Mouse (Mus musculus) cerebellum, postnatal 4 days (tissue): Measurements from ENCODE around the gene Trim11.

Source experiments
- DNase-seq, 2 experiments: peaks; one replicate each; pipeline ENCODE4 v3.0.0; 2022; ENCODE audit warnings: low spot score in 2 of 2, mixed read lengths in 1 of 2

Trim11 gene

GRCm38 (mm10) chr11:58980381-58980990 lies 2.6 kb downstream of the Trim11 start:
- DNase-seq = no peak

DNA sequence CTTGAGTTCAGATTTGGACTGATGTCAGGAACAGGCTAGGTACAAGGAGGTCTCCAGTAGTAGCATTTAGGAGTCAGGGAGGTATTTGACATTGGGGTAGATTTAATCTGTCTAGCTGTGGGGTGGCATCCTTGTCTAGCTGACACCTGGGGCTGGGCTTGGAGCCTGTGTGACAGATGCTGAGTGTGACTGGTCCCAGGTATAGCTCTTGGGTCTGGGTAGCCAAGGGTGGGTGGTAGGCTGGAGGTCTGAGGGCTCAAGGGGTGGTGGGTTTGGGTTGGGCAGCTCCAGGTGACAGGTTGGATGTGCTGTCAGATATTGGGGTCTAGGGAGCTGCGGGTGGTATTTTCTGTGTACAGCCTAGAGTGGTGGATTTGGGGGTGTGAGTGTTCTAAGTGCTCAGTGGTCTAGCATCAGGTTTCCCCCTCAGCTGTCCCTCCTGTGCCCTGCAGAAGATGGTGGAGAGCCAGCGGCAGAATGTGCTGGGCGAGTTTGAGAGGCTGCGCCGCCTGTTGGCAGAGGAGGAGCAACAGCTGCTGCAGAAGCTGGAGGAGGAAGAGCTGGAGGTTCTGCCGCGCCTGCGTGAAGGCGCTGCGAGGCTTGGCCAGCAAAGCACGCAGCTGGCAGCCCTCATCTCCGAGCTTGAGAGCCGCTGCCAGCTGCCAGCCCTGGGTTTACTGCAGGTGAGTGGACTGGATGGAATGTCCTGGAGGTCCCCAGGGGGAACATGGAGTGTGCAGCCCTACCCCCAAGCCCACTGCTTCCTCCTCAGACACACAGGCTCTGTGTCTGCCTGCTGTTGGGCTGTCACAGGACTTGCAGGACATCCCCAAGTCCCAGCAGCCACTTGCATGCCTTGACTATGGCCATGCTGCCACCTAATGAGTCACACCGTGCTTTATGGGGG lies 3.9 kb downstream of the Trim11 start:
- peak in 1 of 2 experiments; percentile 65 for DNase-seq

DNA sequence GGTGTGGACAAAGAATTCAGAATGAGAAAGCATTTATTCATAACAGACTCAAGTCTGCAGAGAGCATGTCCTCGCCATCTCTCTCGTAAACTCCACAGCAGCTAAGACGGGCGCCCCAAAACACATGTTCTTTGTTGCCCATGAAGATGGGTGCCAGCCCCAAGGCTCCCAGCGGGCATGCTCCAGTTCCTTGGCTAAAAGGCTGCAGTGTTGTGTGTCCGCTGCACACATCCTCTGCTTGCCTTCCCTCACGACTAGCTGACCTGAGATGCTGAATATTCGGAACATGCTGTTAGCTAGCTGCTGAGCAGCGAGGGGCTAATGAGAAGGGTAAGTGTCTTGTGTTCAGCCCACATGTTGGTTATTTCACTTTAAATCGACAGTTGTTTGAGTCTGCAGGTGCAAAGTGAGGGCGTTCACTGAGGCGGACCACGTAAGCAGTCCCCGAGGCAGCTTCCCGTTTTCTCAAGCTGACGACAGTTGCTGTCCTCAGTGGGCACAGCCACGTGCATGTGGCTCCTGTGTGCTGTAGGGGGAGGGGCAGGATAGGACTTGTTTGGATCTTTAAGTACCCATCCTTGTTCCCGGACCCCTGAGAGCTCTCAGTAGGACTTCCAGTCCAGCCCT lies 4.7 kb downstream of the Trim11 start:
- DNase-seq = no peak

DNA sequence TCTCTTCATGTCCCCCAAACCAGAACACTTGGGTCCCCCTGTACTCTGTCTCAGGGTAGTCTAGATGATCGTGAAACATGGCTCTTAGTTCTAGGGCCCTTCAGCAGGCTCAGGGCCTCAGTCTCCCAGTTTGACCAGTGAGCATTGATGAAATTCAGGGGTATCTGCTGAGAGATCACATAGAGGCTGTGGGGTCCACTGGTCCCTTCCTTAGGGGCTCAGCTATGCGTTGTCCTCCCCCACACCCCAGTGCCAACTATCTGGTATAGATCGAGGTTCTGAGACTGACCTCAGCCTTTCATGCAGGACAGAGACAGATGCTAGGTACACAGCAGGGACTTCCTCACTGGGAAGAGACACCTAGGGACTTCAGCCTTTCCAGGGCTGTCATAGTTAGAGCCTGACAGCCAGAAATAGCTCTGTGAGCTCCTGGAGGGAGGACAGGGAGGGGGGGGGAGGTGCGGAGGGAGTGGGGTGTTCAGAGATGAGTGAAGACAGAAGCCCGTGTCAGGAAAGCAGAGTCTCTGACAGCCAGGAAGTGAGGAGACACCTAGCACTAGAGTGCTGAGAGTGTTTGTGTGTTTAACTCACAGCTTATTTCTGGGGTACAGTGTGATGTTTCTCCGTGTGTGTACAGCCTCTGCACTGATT lies 5.9 kb downstream of the Trim11 start:
- no peak for DNase-seq

- no peak for DNase-seq
Measured at GRCm38 (mm10) chr11:58984657-58985056, 6.8 kb downstream of the Trim11 start.

- no peak for DNase-seq
Measured at GRCm38 (mm10) chr11:58985299-58985917, 7.5 kb downstream of the Trim11 start.

GRCm38 (mm10) chr11:58989166-58989565 lies 11.3 kb downstream of the Trim11 start:
- DNase-seq = no peak

DNA sequence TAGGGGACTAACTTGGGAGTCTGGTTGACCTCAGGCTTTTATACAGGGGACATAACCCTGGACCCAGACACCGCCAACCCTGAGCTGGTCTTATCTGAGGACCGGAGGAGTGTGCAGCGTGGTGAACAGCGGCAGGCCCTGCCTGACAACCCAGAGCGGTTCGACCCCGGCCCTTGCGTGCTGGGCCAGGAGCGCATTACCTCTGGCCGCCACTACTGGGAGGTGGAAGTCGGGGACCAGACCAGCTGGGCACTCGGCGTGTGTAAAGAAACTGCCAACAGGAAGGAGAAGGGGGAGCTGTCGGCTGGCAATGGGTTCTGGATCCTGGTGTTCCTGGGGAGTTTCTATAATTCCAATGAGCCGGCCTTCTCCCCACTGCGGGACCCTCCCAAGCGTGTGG lies 12.2 kb downstream of the Trim11 start:
- DNase-seq = no peak

GRCm38 (mm10) chr11:58990794-58991193 lies 12.9 kb downstream of the Trim11 start:
- no peak for DNase-seq

DNA sequence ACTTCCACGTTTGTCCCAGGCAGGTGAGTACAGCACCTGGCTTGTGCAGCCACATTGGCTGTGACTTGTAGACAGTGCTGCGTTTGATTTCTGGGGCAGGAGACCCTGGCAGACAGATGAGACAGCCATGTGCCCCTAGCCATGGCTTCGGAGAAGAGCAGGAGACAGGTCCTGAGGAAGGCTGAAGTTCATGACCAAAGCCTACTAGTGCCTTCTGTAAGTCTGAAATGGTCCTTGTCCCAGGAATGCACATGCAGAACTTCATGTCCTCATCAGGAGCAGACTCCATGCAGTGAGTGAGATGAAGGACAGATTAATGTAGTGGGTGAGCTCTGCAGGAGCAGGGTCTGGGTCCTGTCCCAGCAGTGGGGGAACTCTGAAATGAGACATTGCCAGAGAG lies 14.0 kb downstream of the Trim11 start:
- DNase-seq = no peak

GRCm38 (mm10) chr11:58993091-58993670 lies 15.3 kb downstream of the Trim11 start:
- DNase-seq = no peak

- peak in 1 of 2 experiments; percentile 40 for DNase-seq
Measured at GRCm38 (mm10) chr11:58994337-58994826, 16.5 kb downstream of the Trim11 start.

- DNase-seq = no peak
Measured at GRCm38 (mm10) chr11:58995061-58995806, 17.3 kb downstream of the Trim11 start.

DNA sequence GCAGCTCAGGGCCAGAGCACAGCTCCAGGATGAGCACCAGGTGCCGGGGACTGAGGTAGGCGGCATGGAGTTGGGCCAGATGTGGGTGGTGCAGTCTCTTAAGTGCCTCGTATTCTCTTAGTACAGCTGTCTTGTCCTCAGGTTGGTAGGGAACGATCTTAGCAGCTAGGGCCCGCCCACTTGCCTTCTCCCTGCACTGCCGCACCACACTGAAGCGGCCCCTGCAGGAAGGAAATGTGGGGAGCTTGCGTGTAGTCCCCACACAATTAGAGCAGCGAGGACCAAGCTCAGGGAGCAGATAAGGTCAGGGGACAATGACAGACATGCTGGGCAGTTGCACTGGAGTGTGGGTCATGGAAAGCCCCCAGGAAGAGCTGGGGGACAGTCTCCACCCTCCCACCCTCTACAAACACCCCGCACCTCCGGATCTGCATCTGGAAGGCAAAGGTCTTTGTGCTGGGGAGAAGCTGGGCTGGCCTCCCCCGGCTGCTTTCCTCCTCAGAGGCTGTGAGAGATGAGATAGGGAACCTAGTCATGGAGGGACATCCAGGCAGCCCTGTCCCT lies 18.0 kb downstream of the Trim11 start:
- DNase-seq = no peak

DNA sequence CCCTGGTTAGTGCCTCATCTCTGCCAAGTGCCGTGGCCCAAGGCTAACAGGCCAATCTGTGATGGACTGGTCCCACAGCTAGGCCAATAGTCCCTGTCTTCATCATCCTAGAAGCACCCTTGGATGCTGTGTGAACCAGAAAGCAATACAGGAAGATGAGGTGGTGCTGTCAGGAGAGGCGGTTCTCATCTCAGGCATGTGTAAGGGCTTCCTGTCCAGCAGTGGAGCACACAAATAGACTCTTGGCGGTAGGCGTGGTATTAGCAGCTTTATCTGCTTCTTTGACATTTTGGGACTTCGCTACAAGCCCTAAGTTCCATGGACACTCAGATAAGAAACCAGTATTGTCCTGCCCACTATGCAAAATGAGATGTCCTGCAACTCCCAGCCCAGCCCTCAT lies 19.6 kb downstream of the Trim11 start:
- DNase-seq = no peak

DNA sequence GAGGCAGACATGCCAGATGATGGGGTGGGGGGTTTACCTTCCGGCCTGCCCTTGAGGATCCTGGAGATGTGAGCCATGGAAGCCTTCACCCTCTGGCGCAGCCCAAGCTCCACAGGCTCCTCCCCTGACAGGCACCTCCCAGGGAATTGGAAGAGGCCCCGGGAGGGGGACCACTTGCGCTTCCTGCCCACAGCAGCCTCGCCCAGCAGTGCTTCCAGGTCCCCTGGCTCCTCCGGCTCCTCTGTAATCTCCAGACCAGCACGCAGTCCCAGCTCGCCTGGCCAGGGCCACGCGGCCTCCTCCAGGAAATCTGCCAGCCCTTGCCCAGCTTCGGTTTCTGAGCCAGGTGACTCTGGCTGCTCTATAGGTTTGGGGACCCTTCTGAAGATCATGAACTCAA lies 21.3 kb downstream of the Trim11 start:
- no peak for DNase-seq

- DNase-seq = no peak
Measured at GRCm38 (mm10) chr11:58999830-59000229, 21.9 kb downstream of the Trim11 start.

- DNase-seq = no peak
Measured at GRCm38 (mm10) chr11:59000635-59001034, 22.7 kb downstream of the Trim11 start.

- DNase-seq = no peak
Measured at GRCm38 (mm10) chr11:59002327-59003079, 24.6 kb downstream of the Trim11 start.
